Mouse (Mus musculus) kidney, adult 11 months (tissue): ENCODE measurements at regions not wholly inside any gene's neighbourhood (a gene's known extent, or its start where the extent isn't known, plus 50 kb on each side); places are given as distances from the start of the nearest gene placed in this dataset.

Experiments used
- DNase-seq: peaks from one replicate; pipeline ENCODE4 v3.0.0; 2022

DNA sequence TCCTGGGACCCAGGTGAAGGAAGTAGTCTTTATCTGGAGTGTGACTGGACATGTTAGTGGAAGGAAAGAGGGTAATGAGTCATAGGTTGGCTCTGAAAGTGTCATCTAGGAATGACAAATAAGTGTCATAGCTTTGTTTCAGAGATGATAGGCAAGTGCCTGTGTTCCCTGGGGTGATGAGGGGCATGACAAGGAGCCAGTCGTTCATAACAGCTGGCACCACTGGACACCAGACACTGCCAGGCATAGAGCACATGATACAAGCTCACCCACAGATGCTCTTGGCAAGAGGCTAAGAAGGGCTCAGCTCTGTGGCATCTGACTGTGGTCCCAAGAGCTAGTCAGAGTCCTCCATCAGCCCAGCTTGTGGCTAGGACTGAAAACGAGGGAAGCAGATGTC, 171.0 kb downstream of the Rab11fip4 start:
- DNase-seq = no peak

- no peak for DNase-seq
Measured at GRCm38 (mm10) chr11:79760533-79760932, 169.5 kb downstream of the Rab11fip4 start.

GRCm38 (mm10) chr11:79758281-79758680, 167.3 kb downstream of the Rab11fip4 start:
- DNase-seq = no peak

DNA sequence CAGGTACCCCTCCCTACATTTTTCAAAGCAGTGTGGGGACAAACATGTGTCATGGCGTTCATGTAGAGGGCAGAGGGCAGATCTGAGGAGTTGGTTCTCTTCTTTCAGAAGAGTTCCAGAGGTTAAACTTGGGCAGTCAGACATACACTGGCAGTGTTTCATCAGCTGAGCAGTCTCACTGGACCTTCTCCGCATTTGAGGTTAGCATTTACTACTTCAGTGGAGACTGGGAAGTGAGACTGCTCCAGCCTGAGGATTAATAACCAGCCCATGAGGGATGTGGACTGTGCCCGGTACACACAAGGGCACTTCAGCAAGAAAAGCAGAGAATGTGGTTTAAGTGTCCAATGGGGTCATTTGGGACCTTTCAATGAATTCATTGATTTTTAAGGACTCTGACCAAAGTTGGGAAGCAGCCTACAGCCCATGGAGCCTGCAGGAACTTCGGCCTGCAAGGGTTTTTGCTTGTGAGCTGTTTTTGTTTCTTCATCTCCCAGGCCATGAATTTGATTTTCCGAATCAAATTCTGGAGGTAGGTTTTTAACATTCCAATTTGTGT, 166.6 kb downstream of the Rab11fip4 start:
- peak; percentile 87 for DNase-seq

DNA sequence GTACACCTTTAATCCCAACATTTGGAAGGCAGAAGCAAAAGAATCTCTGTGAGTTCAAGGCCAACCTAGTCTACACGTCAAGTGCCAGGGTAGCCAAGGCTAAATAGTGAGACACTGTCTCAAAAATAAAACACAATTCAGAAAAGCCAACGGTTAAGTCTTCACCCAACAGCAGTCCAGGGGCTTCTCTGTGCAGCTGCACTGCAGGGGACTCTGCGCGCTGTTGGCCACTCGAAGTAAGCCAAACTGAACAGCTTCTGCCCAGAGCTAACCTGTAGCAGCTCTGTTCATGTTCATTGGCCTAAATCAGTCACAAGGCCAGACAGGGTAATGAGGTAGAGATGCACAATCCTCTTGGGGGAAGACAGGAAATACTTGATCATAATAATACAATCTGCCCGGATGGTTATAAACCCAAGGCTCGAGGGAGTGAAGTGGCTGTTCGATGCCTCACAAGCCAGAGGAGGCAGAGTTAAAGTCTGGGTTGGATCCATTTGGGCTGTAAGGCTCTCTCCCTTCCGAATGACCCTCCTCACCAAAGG, 165.4 kb downstream of the Rab11fip4 start:
- DNase-seq = no peak

DNA sequence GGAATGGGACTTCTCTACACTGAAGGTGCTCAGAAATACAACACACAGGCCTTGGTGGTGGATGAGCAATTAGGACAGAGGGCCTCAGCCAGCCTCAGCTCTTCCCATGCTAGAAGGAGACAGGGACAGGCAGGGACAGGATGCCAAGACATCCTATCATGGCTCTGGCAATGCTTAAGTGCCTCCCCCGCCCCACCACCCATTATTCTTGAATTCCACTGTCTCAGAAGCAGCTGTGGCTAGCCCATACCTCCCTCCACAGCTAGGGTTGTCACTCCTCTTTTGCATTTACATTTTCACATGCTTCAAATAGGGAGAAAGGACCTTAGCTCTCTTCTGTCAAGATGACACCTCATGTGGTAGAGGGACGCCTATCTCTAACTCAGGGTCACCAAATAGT, 162.5 kb downstream of the Rab11fip4 start:
- no peak for DNase-seq

DNA sequence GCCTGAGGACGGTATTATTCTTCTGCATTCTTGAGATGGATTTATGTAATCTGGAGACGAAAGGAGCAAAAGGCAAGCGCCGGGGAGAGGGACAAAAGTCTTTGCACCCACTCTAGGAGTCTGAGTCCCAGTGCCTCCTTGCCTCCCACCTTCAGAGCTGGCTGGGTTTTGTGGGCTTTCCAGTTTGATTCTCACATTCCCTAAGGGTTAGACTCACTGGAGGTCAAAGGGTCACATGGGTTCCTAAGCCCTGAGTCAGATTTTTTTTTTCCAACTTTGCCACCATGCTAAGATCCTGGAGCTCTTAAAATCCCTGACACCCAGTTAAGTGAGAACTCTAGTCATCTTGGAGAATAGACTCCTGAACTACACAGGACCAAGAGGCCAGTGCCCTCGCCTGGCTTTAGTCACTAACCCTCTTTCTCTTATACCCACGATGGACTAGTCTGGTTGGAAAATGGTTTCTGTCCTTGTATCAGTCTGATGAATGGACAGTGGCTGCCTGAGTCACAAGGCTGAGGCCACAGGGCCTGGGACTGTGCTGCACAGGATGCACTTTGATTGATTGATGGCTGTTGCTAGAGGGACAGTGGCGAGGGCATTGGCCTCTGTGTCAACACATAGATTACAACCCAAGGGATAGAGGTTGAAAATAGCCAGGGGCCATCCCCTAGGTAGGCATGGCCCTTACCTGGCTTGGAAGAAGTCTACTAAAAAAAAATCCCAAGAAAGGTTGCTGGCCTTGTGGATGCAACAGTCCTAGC, 161.9 kb downstream of the Rab11fip4 start:
- DNase-seq = no peak

DNA sequence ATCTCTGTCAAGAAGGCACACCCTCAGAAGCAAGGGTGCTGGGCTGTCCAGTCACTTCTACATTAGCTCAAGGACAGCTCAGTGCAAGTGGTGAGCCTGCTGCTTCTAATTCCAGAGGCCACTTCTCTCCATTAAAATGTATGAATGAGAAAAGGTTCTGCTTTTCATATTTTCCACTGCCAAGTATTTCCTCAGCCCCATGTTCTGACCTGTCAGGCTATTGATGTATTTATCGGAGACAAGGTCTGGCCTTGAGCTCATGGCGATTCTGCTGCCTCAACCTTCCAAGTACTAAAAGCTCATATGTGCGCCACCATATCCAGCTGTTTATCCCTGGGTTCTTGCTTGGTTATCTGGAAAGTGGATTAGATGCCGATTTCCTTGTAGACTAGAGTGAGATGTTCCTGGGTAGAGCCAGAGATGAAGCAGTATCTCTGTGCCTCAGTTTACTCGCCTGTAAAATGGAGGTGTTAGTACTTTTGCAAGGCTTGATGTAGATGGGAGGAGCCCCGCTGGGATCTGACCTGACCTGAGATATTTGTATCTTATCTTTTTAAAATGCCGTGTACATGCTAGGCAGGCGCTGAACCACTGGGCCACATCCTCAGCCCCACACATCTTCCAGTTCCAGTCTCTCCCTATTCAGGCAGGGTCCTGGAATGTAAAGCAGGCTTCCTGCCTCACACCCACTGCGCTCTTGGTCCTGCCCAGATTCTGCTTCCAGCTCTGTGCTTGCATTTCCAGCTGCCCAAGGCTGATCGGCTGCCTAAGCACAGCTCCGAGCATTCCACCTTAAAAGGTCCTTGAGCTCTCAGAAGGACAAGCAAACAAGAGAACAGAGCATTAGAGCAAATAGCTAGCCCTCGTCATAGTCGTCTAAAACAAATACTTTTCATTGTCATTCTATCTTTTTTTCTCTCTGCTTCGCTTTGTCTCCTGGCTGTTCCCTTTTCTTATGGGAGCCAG, 161.0 kb downstream of the Rab11fip4 start:
- DNase-seq = no peak

GRCm38 (mm10) chr11:79750943-79751342, 159.9 kb downstream of the Rab11fip4 start:
- no peak for DNase-seq

- no peak for DNase-seq
Measured at GRCm38 (mm10) chr11:79749755-79750434, 158.9 kb downstream of the Rab11fip4 start.

DNA sequence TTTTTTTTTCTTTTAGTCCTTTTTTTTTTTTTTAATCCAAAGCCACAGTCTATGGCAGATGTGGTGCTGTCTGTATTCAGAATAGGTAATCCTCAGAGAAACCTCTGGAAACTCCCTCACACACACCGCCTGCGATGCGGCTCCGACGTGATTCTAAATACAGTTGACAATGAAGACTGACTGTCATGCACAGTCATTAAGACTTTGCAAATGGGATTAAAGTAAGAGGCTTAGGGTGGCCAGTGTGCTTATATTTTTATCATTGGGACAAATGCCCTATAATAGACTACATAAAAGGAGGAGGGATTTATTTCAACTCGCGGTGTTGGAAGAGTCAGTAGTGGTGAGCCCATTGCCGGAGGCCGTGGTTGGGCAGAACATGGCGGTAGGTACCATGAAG, 158.1 kb downstream of the Rab11fip4 start:
- no peak for DNase-seq

GRCm38 (mm10) chr11:79748606-79749125, 157.7 kb downstream of the Rab11fip4 start:
- DNase-seq = no peak

- DNase-seq = no peak
Measured at GRCm38 (mm10) chr11:79747801-79748200, 156.8 kb downstream of the Rab11fip4 start.
